Mouse (Mus musculus) lung, adult 2 months (tissue): ENCODE results near the gene Bhlhb9.

Source experiments
- CTCF ChIP-seq: fragments of 200-500 bp; IDR thresholded peaks from 2 replicates; pipeline ENCODE4 v1.5.1; 2011; ENCODE audit warnings: mild to moderate bottlenecking, low read length, control low read depth; ENCODE audit not compliant: insufficient read depth
- POLR2A ChIP-seq: fragments of 200-500 bp; IDR thresholded peaks from 2 replicates; pipeline ENCODE4 v1.6.1; 2011; ENCODE audit warnings: low read depth, mild to moderate bottlenecking, control low read depth, low read length, borderline replicate concordance; ENCODE audit errors: extremely low read depth

DNA sequence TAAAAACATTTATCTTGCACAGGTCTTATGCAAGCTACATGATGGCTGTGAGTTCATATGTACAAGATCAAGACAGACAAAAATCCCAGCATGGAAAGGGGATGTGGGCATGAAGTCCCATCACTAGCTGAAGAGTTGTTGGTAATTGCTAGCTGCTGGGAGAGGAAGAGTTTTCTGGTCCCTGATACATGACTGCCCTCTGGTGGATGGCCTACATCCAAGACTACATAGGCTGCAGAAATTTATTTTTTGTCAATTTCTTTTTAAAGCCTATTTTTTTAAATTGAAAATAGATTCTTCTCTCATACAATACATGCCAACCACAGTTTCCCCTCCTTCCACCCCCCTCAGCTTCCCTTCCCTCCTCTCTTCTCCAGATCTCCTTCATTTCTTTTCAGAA lies 35.7 kb upstream of the Bhlhb9 start:
- no peak for TF ChIP-seq CTCF
- TF ChIP-seq POLR2A, result no peak
